Comparison of ENCODE assay signal across 14 mouse cellular contexts in the genomic region with DNA sequence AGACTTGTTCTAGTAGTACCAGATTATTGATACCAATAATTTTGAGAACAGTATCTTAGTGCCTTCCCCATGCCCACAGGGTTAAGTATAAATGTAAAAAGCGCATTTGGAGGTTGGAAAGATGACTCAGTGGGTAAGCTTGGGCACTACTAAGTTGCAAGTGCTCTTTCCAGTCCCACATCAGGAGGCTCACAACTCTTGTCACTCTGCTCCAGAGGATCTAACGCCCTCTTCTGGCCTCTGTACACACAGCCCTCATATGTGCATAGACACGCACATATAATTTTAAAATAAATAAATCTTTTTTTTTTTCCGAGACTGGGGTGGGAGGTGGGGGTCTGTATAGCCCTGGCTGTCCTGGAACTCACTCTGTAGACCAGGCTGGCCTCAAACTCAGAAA.
A peak's percentile ranks its signal among the peaks of the same experiment; 100 is the strongest.
DNase-seq lines count a peak whose midpoint lies in the region; ATAC-seq and TF ChIP-seq lines count a peak whose summit lies in the region.
"Had no signal": no experiment of that assay in that cellular context is flagged by ENCODE, and none has a peak within 500 bp of the region (broad histone marks: within the 10 kb centered on the region; RNA-seq: fewer than 3 reads in every experiment).

No protein-coding gene starts in this region.

- no peak for DNase-seq in forebrain, postnatal 0 days
- no peak for DNase-seq in liver, embryonic 14.5 days (ENCODE audit: low read depth in 3 of 3, low spot score in 3 of 3)
- peak; percentile 22 for DNase-seq in 3T3-L1 (ENCODE audit: low read depth, low spot score)
- peak; percentile 11 for DNase-seq in WW6 (ENCODE audit: low read depth, low spot score)
- no peak for DNase-seq in c-Kit-positive CD71-positive TER-119-positive erythroid progenitor cells, embryonic 14.5 days (ENCODE audit: low spot score)
- DNase-seq in heart, adult 11 months: no peak
- DNase-seq: cerebellum, adult 11-12 months; lung, adult 18-20 months; thymus, postnatal 36 days had no signal

- H3K27ac ChIP-seq in forebrain, embryonic 13.5 days: no peak overlapping the region
- H3K27ac ChIP-seq in forebrain, postnatal 0 days (ENCODE audit: low read depth, low read length): no peak overlapping the region
- H3K27ac ChIP-seq in liver, embryonic 14.5 days: no peak overlapping the region
- H3K27ac ChIP-seq in liver, embryonic 12.5 days: no peak overlapping the region
- H3K27ac ChIP-seq: forebrain, embryonic 10.5 days; kidney, embryonic 15.5 days; limb, embryonic 12.5 days had no signal

- H3K9me3 ChIP-seq in forebrain, embryonic 13.5 days (replicated peaks): no peaks in the 10 kb centered on the region
- no peaks in the 10 kb centered on the region for H3K9me3 ChIP-seq in forebrain, postnatal 0 days (ENCODE audit: low read length)
- no peaks in the 10 kb centered on the region for H3K9me3 ChIP-seq in liver, embryonic 14.5 days (ENCODE audit: control insufficient read depth, low read length)
- no peaks in the 10 kb centered on the region for H3K9me3 ChIP-seq in liver, embryonic 12.5 days (replicated peaks)
- H3K9me3 ChIP-seq: forebrain, embryonic 10.5 days; kidney, embryonic 15.5 days; limb, embryonic 12.5 days had no signal

- H3K4me2 ChIP-seq in forebrain, embryonic 13.5 days: peak overlapping the region; percentile 52; the same call in 1 of the 2 replicates
- H3K4me2 ChIP-seq in forebrain, postnatal 0 days (ENCODE audit: low read depth): no peak overlapping the region
- H3K4me2 ChIP-seq in liver, embryonic 14.5 days (ENCODE audit: low read depth): no peak overlapping the region
- H3K4me2 ChIP-seq in liver, embryonic 12.5 days: no peak overlapping the region
- H3K4me2 ChIP-seq: kidney, embryonic 15.5 days; limb, embryonic 12.5 days had no signal

- no peak for TF ChIP-seq CTCF in forebrain, postnatal 0 days (IDR thresholded peaks at IDR 0.05; ENCODE audit: low read depth)
- peak; percentile 18; the same call in 1 of the 2 replicates for TF ChIP-seq CTCF in liver, embryonic 14.5 days (IDR thresholded peaks at IDR 0.05; ENCODE audit: low read depth)

- no peak overlapping the region for H3K9ac ChIP-seq in forebrain, embryonic 13.5 days
- no peak overlapping the region for H3K9ac ChIP-seq in forebrain, postnatal 0 days
- H3K9ac ChIP-seq in liver, embryonic 14.5 days (replicated peaks): no peak overlapping the region
- no peak overlapping the region for H3K9ac ChIP-seq in liver, embryonic 12.5 days
- H3K9ac ChIP-seq: kidney, embryonic 15.5 days; limb, embryonic 12.5 days had no signal

- no peaks in the 10 kb centered on the region for H3K27me3 ChIP-seq in forebrain, embryonic 13.5 days
- H3K27me3 ChIP-seq in forebrain, postnatal 0 days (ENCODE audit: insufficient read depth, low read length): no peaks in the 10 kb centered on the region
- no peaks in the 10 kb centered on the region for H3K27me3 ChIP-seq in liver, embryonic 14.5 days (ENCODE audit: control insufficient read depth, insufficient read depth, low read length)
- H3K27me3 ChIP-seq in liver, embryonic 12.5 days (replicated peaks): no peaks in the 10 kb centered on the region
- H3K27me3 ChIP-seq: kidney, embryonic 15.5 days; limb, embryonic 12.5 days had no signal

- no peak for TF ChIP-seq EP300 in liver, embryonic 14.5 days (IDR thresholded peaks at IDR 0.05; ENCODE audit: low read depth)

- WGBS in forebrain, embryonic 13.5 days: 92% methylated on average over 4 of the region's 4 CpGs
- WGBS in forebrain, postnatal 0 days: 89% methylated on average over 4 of the region's 4 CpGs
- 62% methylated on average over 4 of the region's 4 CpGs for WGBS in liver, embryonic 14.5 days (ENCODE audit: insufficient replicate concordance)
- WGBS in liver, embryonic 12.5 days (ENCODE audit: insufficient replicate concordance): 66% methylated on average over 4 of the region's 4 CpGs

- ATAC-seq in forebrain, embryonic 13.5 days: no peak
- ATAC-seq in forebrain, postnatal 0 days: no peak
- no peak for ATAC-seq in liver, embryonic 14.5 days (ENCODE audit: insufficient read depth)
- ATAC-seq in liver, embryonic 12.5 days: no peak

- H3K36me3 ChIP-seq in forebrain, embryonic 13.5 days (ENCODE audit: poor library complexity, severe bottlenecking): no peaks in the 10 kb centered on the region
- no peaks in the 10 kb centered on the region for H3K36me3 ChIP-seq in forebrain, postnatal 0 days (ENCODE audit: insufficient read depth)
- H3K36me3 ChIP-seq in liver, embryonic 14.5 days (replicated peaks; ENCODE audit: control insufficient read depth, insufficient read depth, low read depth): no peaks in the 10 kb centered on the region; the same call in 1 of the 2 replicates
- peaks cover 8% of the 10 kb centered on the region for H3K36me3 ChIP-seq in liver, embryonic 12.5 days

- no peak overlapping the region for H3K4me3 ChIP-seq in forebrain, embryonic 13.5 days
- H3K4me3 ChIP-seq in forebrain, postnatal 0 days (ENCODE audit: low read depth, low read length): no peak overlapping the region
- H3K4me3 ChIP-seq in liver, embryonic 14.5 days (ENCODE audit: insufficient read depth in 1 of 2, low read depth in 2 of 2, low read length in 2 of 2): no peak overlapping the region
- no peak overlapping the region for H3K4me3 ChIP-seq in liver, embryonic 12.5 days
- H3K4me3 ChIP-seq: forebrain, embryonic 10.5 days; kidney, embryonic 15.5 days; limb, embryonic 12.5 days had no signal

- peaks cover 47% of the 10 kb centered on the region for H3K4me1 ChIP-seq in forebrain, embryonic 13.5 days
- H3K4me1 ChIP-seq in forebrain, postnatal 0 days (ENCODE audit: insufficient read depth): peaks cover 33% of the 10 kb centered on the region
- H3K4me1 ChIP-seq in liver, embryonic 14.5 days (replicated peaks; ENCODE audit: control insufficient read depth in 2 of 2, insufficient read depth in 2 of 2, low read length in 1 of 2): 0 out of 4 replicates have a peak, but pooled peaks cover 0 to 6% of the 10 kb centered on the region in 2 experiments
- peaks cover 14% of the 10 kb centered on the region; the same call in 1 of the 2 replicates for H3K4me1 ChIP-seq in liver, embryonic 12.5 days

Comparison
In these comparisons a context has a peak if more than half of its experiments do, and no peak if none do; other contexts are left out.
1. DNase-seq: peak in 3T3-L1 (single experiment) and WW6 (single experiment); none in forebrain, postnatal 0 days (single experiment), liver, embryonic 14.5 days (0 of 3), c-Kit-positive CD71-positive TER-119-positive erythroid progenitor cells, embryonic 14.5 days (single experiment) and heart, adult 11 months (single experiment).